Mouse (Mus musculus) gastrocnemius, postnatal 10 days (tissue): Measurements from ENCODE around the gene Pou3f4. TPM values are rescaled to one million over a fixed set of nuclear protein-coding genes. Genes with fewer than 3 reads are reported as not detected.
A peak's percentile ranks its signal among the peaks of the same experiment; 100 is the strongest.
"Not testable (repeated sequence)": the region's sequence is repeated elsewhere in the genome, so short reads cannot be mapped to it uniquely, and the experiment has no call there.

ENCODE experiments used
- DNase-seq: peaks from one replicate; pipeline ENCODE4 v3.0.0; 2021; ENCODE audit warnings: mixed read lengths
- long read RNA-seq, 2 experiments: library from polyadenylated mRNA; stranded (forward); transcript quantifications; one replicate each; pipeline ENCODE4 v2.0.0; 2021
- total RNA-seq, 2 experiments: library from RNA; stranded (reverse); gene quantifications; 2 replicates each; pipeline ENCODE4 v1.2.3; 2021

Gene Pou3f4
- total RNA-seq, result under 1 TPM in 1 of 2 experiments, not detected in 1; 0.11 TPM
- long read RNA-seq, experiment 1, result 0 reads
- long read RNA-seq, experiment 2, result 0 reads

GRCm38 (mm10) chrX:110814151-110814571, at the start of gene Pou3f4:
TSS of gene Pou3f4 (plus strand) at chrX:110814280.
- peak; percentile 17 for DNase-seq

- no peak for DNase-seq
These were observed 48.1 kb upstream of the Pou3f4 start for GRCm38 (mm10) chrX:110765939-110766338.

DNA sequence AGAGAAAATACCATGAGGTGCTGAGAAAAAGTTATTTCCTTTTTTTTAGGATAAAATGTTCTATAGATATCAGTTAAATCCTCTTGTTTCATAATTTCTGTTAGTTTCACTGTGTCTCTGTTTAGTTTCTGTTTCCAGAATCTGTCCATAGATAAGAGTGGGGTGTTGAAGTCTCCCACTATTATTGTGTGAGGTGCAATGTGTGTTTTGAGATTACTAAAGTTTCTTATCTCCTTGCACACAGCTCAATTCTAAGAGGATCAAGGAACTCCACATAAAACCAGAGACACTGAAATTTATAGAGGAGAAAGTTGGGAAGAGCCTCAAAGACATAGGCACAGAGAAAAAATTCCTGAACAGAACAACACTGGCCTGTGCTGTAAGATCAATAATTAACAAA, 39.3 kb upstream of the Pou3f4 start:
- DNase-seq, result not testable (repeated sequence)

GRCm38 (mm10) chrX:110802502-110802901, 11.6 kb upstream of the Pou3f4 start:
- DNase-seq, result no peak

DNA sequence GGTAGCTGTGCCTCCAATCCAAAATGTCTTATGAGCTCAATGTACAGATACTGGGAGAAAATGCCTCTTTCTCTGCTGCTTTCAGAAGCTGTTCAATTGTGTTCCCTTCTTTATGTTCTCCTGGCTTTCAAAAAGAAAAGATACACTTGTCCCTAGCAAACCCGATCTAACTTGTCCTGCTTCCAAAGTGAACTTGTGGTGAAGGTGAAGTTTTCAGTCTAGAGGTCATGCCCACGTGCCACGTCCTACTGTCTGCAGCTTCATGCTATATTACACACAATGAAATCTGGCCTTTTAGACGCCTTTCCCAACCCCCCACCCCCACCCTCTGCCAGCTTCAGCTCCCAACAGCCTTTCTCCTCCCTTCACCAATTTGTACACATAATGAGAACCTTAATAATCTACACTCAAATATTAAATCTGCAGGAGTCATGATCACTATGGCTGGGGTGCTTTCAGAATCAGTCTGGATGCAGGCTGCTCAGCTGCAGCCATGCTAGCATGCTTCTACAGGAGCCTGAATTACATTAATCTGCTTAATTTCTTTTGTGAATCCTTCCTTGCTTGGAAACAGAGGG, 4.0 kb upstream of the Pou3f4 start:
- DNase-seq, result no peak

DNA sequence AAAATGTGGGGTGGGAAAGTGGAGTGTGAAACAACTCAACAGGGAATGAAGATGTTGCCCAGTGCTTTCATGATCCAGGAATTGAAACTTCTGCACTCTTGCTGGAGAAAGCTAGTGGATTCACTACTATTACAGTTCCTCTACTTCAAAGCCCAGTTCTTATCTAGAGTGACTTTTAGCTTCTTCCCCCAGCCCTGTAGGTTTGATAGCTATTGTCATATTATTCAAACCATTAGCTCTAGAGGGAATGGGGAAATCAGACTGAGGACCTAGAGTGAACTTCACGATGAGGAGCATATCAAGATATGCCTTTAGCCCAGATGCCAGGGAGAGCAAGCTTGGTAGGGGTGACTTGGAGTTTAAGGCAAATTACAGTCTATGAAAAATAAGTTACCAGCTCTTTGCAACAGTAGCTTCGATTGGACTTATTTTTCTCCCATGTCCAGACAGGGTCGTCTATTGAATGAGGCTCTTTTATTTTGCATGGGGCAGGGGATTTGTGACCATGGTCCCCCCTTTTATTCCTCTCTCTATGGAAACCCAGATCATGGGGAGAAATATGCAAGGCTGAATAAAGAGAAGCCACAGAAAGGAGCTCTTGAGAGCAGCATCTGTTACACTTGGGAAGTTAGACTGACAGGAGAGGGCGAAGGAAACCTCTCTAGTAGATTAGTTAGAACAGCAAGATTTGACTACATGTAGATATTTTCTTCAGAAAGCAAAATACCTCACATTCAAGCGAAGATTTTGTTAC, 3.1 kb upstream of the Pou3f4 start:
- no peak for DNase-seq

DNA sequence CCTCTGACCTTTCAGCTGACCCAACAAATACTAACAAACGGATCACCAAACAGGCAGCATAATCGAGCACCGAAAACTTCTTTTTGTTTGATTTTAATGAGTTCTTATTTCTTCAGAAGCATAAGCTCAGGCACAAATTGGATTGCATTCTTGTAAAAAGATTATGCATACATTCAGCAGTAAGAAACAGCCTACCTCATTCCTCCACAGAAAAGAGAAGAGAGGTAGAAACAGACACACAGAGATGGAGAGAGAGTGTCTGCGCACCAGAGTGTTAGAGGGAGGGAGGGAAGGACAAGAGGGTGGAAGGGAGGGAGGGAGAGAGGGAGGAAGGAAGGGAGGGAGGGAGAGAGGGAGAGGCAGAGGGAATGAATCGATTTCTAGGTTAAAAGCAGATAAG, 2.0 kb upstream of the Pou3f4 start:
- no peak for DNase-seq

GRCm38 (mm10) chrX:110813401-110813800, 679 bp upstream of the Pou3f4 start:
- no peak for DNase-seq

DNA sequence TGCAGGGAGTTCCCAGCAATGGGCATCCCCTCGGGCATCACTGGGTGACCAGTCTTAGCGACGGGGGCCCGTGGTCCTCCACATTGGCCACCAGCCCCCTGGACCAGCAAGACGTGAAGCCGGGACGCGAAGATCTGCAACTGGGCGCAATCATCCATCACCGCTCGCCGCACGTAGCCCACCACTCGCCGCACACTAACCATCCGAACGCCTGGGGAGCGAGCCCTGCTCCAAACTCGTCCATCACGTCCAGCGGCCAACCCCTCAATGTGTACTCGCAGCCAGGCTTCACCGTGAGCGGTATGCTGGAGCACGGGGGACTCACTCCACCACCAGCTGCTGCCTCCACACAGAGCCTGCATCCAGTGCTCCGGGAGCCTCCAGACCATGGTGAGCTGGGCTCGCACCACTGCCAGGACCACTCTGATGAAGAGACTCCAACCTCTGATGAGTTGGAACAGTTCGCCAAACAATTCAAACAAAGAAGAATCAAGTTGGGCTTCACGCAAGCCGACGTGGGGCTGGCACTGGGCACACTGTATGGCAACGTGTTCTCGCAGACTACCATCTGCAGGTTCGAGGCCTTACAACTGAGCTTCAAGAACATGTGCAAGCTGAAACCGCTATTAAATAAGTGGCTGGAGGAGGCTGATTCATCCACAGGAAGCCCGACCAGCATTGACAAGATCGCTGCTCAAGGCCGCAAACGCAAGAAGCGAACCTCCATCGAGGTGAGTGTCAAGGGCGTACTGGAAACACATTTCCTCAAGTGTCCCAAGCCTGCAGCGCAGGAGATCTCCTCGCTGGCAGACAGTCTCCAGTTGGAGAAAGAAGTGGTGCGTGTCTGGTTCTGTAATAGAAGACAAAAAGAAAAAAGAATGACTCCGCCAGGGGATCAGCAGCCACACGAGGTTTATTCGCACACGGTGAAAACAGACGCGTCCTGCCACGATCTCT, 790 bp downstream of the Pou3f4 start:
- no peak for DNase-seq

GRCm38 (mm10) chrX:110815549-110815930, 1.5 kb downstream of the Pou3f4 start:
- DNase-seq, result no peak

GRCm38 (mm10) chrX:110816609-110817008, 2.5 kb downstream of the Pou3f4 start:
- no peak for DNase-seq

GRCm38 (mm10) chrX:110817211-110817610, 3.1 kb downstream of the Pou3f4 start:
- no peak for DNase-seq

GRCm38 (mm10) chrX:110837450-110837849, 23.4 kb downstream of the Pou3f4 start:
- no peak for DNase-seq

- no peak for DNase-seq
These were observed 37.2 kb downstream of the Pou3f4 start for GRCm38 (mm10) chrX:110851300-110851699.
